Mouse (Mus musculus) macrophage (primary cell): ENCODE data around the gene Speer4e. TPM values are rescaled to one million over a fixed set of nuclear protein-coding genes. Genes with fewer than 3 reads are reported as not detected.
"Not testable (repeated sequence)": the region's sequence is repeated elsewhere in the genome, so short reads cannot be mapped to it uniquely, and the experiment has no call there.

Experiments
- H3K27ac ChIP-seq: fragments of 350-480 bp; formaldehyde crosslinking; 2 replicates; pipeline ENCODE4 v1.9.0; 2021
- H3K36me3 ChIP-seq: fragments of 350-480 bp; formaldehyde crosslinking; 2 replicates; pipeline ENCODE4 v1.9.0; 2021; ENCODE audit errors: inconsistent target
- H3K4me3 ChIP-seq: fragments of 350-480 bp; formaldehyde crosslinking; 2 replicates; pipeline ENCODE4 v1.9.0; 2021; ENCODE audit errors: inconsistent target
- H3K79me2 ChIP-seq: fragments of 350-480 bp; formaldehyde crosslinking; 2 replicates; pipeline ENCODE4 v1.9.0; 2021; ENCODE audit errors: inconsistent target
- WGBS: methylation state at CpG from one replicate; pipeline ENCODE4 v1.1.7; 2026; ENCODE audit warnings: inconsistent platforms; ENCODE audit not compliant: missing documents; 5-methylcytosine and 5-hydroxymethylcytosine counted together
- polyA plus RNA-seq: library from polyadenylated mRNA; stranded (reverse); fragments of 250-400 nt; gene quantifications from 3 replicates; pipeline ENCODE4 v1.2.4, GENCODE M21; 2018; ENCODE audit warnings: inconsistent platforms

The Speer4e gene
- polyA plus RNA-seq, 1 experiment from 2014 or later, result not detected

GRCm38 (mm10) chr5:14941043-14941442 lies 2.8 kb upstream of the Speer4e start:
- not testable (repeated sequence) for H3K36me3 ChIP-seq, H3K79me2 ChIP-seq, H3K27ac ChIP-seq, H3K4me3 ChIP-seq
- WGBS, result 100% methylated on average over 1 of the region's 1 CpGs

- not testable (repeated sequence) for H3K27ac ChIP-seq, H3K79me2 ChIP-seq, H3K4me3 ChIP-seq, H3K36me3 ChIP-seq
- 78% methylated on average over 3 of the region's 6 CpGs for WGBS
These were observed 4.5 kb downstream of the Speer4e start for GRCm38 (mm10) chr5:14933721-14934120.

GRCm38 (mm10) chr5:14927047-14927446 lies 11.2 kb downstream of the Speer4e start:
- 33% methylated on average over 4 of the region's 4 CpGs for WGBS
- H3K36me3 ChIP-seq, H3K4me3 ChIP-seq, H3K27ac ChIP-seq, H3K79me2 ChIP-seq: not testable (repeated sequence)

GRCm38 (mm10) chr5:14914799-14915198 lies 23.4 kb downstream of the Speer4e start, which contains the start of gene Gm9758:
Gene Gm9758, minus strand, starts transcription at chr5:14914899.
- H3K27ac ChIP-seq, H3K79me2 ChIP-seq, H3K36me3 ChIP-seq, H3K4me3 ChIP-seq: not testable (repeated sequence)
- WGBS, result no CpG with 5 or more reads among the region's 1 CpGs

- H3K36me3 ChIP-seq, result not testable (repeated sequence)
- 79% methylated on average over 2 of the region's 3 CpGs for WGBS
These were observed 23.9 kb downstream of the Speer4e start for GRCm38 (mm10) chr5:14914361-14914760.

GRCm38 (mm10) chr5:14903539-14903938 lies 34.7 kb downstream of the Speer4e start:
- WGBS, result 2% methylated on average over 2 of the region's 3 CpGs
- not testable (repeated sequence) for H3K36me3 ChIP-seq, H3K4me3 ChIP-seq, H3K27ac ChIP-seq, H3K79me2 ChIP-seq

More at GRCm38 (mm10) chr5:14914361-14914760, 23.9 kb downstream of the Speer4e start:
- H3K27ac ChIP-seq, H3K79me2 ChIP-seq, H3K4me3 ChIP-seq: not testable (repeated sequence)

- H3K4me3 ChIP-seq, result no peak overlapping the region
- WGBS, result 84% methylated on average over 3 of the region's 3 CpGs
These were observed 46.0 kb downstream of the Speer4e start for GRCm38 (mm10) chr5:14892242-14892641.

GRCm38 (mm10) chr5:14885291-14885690 lies 52.9 kb downstream of the Speer4e start:
- WGBS, result 70% methylated on average over 1 of the region's 2 CpGs
- H3K27ac ChIP-seq, H3K36me3 ChIP-seq, H3K79me2 ChIP-seq, H3K4me3 ChIP-seq: not testable (repeated sequence)

More at GRCm38 (mm10) chr5:14892242-14892641, 46.0 kb downstream of the Speer4e start:
- Histone ChIP-seq H3K79me2 (no peaks in the 10 kb centered on the region), H3K36me3 (no peaks in the 10 kb centered on the region), H3K27ac (no peak overlapping the region)

Other genes with a start within 250 kb of the Speer4e start
- not detected in 3 replicates for gene Gm9758, start 23.5 kb downstream of the Speer4e start, polyA plus RNA-seq
- gene Gm10354, start 40.5 kb upstream of the Speer4e start, polyA plus RNA-seq, result not detected in 3 replicates
- not detected in 3 replicates for gene Gm17019, start 94.6 kb upstream of the Speer4e start, polyA plus RNA-seq